Mouse (Mus musculus) cerebellum, adult 11-12 months (tissue): Measurements from ENCODE around the gene Card10.

Experiments used
- DNase-seq: peaks from one replicate; pipeline ENCODE4 v3.0.0; 2022

The Card10 gene

GRCm38 (mm10) chr15:78771531-78772367, 31.1 kb downstream of the Card10 start:
- DNase-seq: no peak

- no peak for DNase-seq
These were observed 31.9 kb downstream of the Card10 start for GRCm38 (mm10) chr15:78770983-78771355.

GRCm38 (mm10) chr15:78770234-78770982, 32.4 kb downstream of the Card10 start:
- no peak for DNase-seq

- DNase-seq: no peak
These were observed 33.8 kb downstream of the Card10 start for GRCm38 (mm10) chr15:78769064-78769463.

- DNase-seq: no peak
These were observed 39.1 kb downstream of the Card10 start for GRCm38 (mm10) chr15:78763704-78764103.

GRCm38 (mm10) chr15:78763210-78763609, 39.6 kb downstream of the Card10 start:
- DNase-seq: no peak

GRCm38 (mm10) chr15:78761112-78761511, 41.7 kb downstream of the Card10 start:
- DNase-seq: no peak

- DNase-seq: no peak
These were observed 44.7 kb downstream of the Card10 start for GRCm38 (mm10) chr15:78758132-78758531.

- no peak for DNase-seq
These were observed 46.7 kb downstream of the Card10 start for GRCm38 (mm10) chr15:78755966-78756725.

- no peak for DNase-seq
These were observed 47.6 kb downstream of the Card10 start for GRCm38 (mm10) chr15:78755226-78755625.

GRCm38 (mm10) chr15:78754144-78754543, 48.7 kb downstream of the Card10 start:
- no peak for DNase-seq

- no peak for DNase-seq
These were observed 49.9 kb downstream of the Card10 start for GRCm38 (mm10) chr15:78752991-78753390.

- no peak for DNase-seq
These were observed 52.1 kb downstream of the Card10 start for GRCm38 (mm10) chr15:78750608-78751350.

- DNase-seq: no peak
These were observed 53.0 kb downstream of the Card10 start for GRCm38 (mm10) chr15:78749855-78750254.

- DNase-seq: peak; percentile 15
These were observed 58.6 kb downstream of the Card10 start for GRCm38 (mm10) chr15:78744206-78744605.

GRCm38 (mm10) chr15:78742831-78743230, 60.0 kb downstream of the Card10 start:
- DNase-seq: no peak

GRCm38 (mm10) chr15:78740662-78741061, 62.2 kb downstream of the Card10 start:
- no peak for DNase-seq

GRCm38 (mm10) chr15:78737146-78737545, 65.7 kb downstream of the Card10 start:
- no peak for DNase-seq

GRCm38 (mm10) chr15:78736681-78737100, 66.2 kb downstream of the Card10 start:
- no peak for DNase-seq

- no peak for DNase-seq
These were observed 66.7 kb downstream of the Card10 start for GRCm38 (mm10) chr15:78736181-78736579.

GRCm38 (mm10) chr15:78735431-78736180, 67.2 kb downstream of the Card10 start:
- no peak for DNase-seq

- DNase-seq: no peak
These were observed 71.0 kb downstream of the Card10 start for GRCm38 (mm10) chr15:78731830-78732229.
